Mouse (Mus musculus) erythroid progenitor cell, adult 5-6 weeks (primary cell): ENCODE results near the gene Txnip. TPM values are rescaled to one million over a fixed set of nuclear protein-coding genes. Genes with fewer than 3 reads are reported as not detected.
"Not testable (repeated sequence)": the region's sequence is repeated elsewhere in the genome, so short reads cannot be mapped to it uniquely, and the experiment has no call there.

Experiments used
- ATAC-seq: replicated peaks from 2 replicates; pipeline ENCODE4 v1.8.0; 2016; ENCODE audit warnings: moderate number of reproducible peaks, mild to moderate bottlenecking, moderate TSS enrichment, inconsistent platforms; ENCODE audit not compliant: poor library complexity, low FRiP score, severe bottlenecking
- total RNA-seq, 2 experiments: library from RNA; stranded (forward) in 1 of 2; stranded (reverse) in 1 of 2; fragments of 150-400 nt in 1 of 2; fragments of 186-747, 209-891 nt in 1 of 2; gene quantifications; 2 replicates each; pipeline versions ENCODE4 v1.2.3 to v1.2.4; 2015 to 2017; ENCODE audit warnings: low replicate concordance in 2 of 2

Gene Txnip
- total RNA-seq (2015; ENCODE audit: low replicate concordance) (99.5 and 157 TPM in 2 replicates), total RNA-seq (2017; ENCODE audit: low replicate concordance) (59.8 and 70.0 TPM in 2 replicates)

DNA sequence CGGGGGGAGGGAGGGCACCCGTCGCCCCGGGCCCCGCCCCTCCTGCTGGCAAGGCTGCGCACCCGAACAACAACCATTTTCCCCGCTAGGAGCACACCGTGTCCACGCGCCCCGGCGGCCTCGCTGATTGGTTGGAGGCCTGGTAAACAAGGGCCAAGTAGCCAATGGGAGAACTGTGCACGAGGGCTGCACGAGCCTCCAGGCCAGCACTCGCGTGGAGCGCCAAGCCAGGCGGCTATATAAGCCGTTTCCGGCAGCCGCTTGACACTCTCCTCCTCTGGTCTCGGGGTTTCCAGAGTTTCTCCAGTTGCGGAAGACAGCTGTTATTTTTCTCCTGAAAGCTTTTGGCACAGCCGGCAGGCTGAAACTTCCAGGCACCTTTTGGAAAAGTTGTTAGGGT is at the start of gene Txnip:
Gene Txnip, plus strand, starts transcription at position 264 of the 400 bp plus-strand sequence.
- peak; percentile 90 for ATAC-seq

DNA sequence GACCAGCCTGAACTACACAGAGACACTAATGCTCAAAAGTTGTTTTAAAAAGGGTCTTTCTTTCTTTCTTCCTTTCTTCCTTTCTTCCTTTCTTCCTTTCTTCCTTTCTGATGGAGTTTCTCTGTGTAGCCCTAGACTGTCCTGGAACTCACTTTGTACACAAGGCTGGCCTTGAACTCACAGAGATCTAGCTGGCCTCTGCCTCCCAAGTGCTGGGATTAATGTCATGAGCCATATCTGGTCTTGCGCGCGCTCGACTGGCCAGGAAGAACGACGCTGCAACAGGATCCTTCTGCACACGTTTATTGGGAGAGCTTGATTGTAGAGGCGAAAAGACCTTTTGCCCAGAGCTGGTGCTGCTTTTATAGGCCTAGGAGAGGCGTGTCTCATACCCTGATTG is 49.8 kb upstream of the Txnip start:
- not testable (repeated sequence) for ATAC-seq

DNA sequence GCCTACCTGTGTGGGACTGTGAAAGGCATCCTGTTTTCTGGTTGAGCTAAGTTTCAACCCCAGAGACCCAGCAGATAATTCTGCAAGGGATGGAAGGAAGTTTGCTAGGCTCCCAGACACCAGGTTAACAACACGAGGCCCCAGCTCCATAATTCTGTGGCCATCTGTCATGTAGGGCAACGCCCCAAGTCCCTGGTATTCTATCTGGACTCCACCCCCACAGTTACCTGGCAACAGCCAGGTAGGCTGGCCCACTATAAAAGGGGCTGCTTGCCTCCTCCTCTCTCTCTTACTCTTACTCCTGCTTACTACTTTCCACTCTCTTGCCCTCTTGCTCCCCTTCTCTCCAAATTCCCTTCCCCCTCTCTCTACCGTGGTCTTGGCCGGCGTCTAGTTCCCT is 37.6 kb upstream of the Txnip start:
- no peak for ATAC-seq

DNA sequence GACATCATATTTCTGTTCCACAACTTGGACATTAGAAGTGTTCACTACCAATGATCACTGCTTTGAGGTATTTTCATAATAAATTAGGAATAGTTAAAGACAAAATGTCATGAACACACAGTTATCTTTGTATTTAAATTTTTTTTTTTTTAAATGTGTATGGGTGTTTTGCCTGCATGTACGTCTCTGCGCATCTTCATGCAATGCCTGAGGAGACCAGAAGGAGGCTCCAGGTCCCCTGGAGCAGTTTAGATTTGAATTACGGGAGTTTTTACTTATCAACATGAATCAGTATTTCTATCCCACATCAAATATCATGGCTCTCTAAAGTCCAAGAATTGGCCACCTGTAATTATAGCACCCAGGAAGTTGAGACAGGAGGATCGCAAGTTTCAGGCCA is 35.6 kb upstream of the Txnip start:
- no peak for ATAC-seq

DNA sequence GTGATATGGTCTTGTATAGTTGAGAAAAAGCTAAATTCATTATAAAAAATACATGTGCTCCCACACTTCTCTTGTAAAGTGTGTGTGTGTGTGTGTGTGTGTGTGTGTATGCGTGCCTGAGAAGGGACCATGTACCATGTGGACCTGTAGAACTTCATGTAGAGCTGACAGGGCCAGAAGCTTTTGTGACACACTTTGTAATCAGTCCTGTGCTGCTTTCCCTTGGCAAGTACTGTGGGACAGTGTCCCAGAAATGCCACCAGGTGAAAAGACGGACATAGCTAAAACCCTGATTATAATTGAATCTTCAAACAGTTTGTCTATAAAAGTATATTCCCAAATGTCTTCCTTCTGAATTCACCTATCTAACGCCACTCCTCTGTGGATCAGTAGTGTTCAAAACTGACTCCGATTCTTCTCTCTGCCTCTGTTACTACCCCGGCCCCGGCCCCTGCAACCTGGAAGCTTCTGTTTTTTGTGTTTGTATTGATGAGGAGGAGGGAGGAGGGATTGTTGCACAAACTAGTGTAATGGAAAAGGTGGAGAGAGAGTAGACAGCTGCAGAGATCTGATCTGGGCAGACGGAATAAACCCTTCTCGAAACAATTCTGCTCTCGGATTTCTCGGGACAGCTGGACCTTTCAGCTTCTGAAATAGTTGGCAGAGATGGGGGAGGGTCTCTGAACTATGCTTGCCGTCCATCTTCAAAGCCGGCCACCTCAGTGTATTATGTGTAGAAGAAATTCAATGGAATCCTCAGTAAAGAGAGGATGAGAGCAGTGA is 33.5 kb upstream of the Txnip start:
- ATAC-seq = no peak

DNA sequence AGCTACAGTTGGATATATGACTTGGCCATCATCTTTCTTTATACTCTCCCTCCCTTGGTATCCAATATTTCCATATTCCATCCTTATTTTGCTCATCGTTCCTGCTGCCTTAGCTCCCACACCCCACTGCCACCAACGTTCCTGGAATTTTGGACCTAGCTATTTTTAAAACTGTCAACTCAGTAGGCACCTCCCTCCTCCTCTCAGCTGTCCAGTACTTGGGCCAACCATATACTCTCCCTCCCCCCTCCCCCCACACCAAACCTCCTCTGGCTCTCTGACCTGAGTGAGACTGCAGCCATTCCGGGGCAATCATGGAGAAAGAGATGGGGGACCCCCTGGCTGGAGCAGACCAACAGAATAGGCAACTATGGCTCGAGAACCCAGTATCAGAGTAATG is 32.8 kb upstream of the Txnip start, which contains the start of gene Hfe2:
Gene Hfe2, plus strand, starts transcription at position 259 of the 400 bp plus-strand sequence.
- no peak for ATAC-seq

DNA sequence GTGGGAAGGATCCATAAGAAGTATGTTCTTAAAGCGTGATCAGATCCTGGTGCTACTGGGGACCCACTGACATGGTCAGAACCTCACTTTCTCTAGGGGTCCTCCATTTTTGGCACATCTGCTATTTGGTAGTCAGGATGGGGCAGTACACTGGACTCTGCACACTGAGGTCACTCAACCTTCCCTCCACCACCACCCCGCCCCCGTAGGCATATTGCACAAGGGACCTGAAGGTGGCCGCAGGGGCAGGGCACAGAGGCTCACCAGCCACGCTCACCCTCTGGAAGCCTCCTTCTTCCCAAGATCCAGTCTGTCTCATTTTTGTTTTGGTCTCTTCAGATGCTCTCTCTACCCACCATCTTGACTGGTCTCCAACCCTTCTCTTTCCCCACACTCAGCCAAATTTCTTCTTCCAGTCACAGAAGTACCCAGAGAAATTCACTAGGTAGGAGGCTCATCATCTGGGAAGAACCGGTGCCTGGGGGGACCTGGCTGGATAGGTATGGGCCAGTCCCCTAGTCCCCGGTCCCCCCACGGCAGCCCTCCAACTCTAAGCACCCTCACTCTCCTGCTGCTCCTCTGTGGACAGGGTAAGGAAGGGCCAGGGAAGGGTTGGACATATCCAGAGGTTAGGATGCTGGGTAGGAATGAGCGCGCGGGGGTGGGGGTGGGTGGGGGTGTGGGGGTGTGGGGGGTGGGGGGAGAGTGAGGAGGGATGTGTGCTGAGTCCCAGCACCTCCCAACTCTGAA is 31.6 kb upstream of the Txnip start:
- no peak for ATAC-seq

DNA sequence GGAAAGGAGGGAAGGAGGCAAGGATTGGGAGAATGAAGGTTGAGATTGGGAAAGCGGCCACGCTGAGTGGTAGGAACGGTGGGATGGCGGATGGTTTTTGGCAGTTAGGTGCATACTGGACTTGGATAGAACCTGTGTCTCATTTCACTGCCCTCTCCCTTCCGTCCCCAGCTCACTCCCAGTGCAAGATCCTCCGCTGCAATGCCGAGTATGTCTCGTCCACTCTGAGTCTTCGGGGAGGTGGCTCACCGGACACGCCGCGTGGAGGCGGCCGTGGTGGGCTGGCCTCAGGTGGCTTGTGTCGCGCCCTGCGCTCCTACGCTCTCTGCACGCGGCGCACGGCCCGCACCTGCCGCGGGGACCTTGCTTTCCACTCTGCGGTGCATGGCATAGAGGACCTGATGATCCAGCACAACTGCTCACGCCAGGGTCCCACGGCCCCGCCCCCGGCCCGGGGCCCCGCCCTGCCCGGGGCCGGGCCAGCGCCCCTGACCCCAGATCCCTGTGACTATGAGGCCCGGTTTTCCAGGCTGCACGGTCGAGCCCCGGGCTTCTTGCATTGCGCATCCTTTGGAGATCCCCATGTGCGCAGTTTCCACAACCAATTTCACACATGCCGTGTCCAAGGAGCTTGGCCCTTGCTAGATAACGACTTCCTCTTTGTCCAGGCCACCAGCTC is 30.8 kb upstream of the Txnip start:
- ATAC-seq = no peak

DNA sequence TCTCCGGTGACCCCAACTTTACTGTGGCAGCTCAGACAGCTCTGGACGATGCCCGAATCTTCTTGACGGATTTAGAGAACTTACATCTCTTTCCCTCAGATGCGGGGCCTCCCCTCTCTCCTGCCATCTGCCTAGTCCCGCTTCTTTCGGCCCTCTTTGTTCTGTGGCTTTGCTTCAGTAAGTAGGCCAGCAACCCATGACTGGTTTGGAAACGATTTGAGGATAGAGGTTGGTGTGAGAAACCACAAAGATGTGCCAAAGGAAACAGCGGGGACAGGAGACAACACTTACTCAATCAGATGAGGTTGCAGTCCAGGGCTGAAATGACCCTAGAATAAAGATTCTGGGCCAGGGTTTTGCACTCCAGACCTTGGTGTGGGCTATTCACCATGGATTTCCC is 29.3 kb upstream of the Txnip start:
- ATAC-seq = no peak

DNA sequence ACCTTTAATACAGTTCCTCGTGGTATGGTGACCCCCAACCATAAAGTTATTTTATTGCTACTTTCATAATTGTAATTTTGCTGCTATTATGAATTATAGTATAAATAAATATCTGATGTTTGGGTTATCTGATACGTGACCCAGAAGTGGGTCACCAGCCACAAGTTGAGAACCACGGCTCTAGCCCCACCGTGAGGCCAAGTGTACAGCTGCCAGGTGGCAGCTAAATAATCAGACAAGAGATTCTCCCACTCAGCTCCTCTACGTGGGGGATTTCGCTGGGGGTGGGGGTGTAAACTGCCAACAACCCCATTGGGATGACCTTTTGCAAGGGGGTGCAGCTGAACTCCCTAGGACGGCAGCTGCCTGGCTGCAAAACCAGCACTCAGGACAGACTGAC is 25.7 kb upstream of the Txnip start:
- no peak for ATAC-seq

DNA sequence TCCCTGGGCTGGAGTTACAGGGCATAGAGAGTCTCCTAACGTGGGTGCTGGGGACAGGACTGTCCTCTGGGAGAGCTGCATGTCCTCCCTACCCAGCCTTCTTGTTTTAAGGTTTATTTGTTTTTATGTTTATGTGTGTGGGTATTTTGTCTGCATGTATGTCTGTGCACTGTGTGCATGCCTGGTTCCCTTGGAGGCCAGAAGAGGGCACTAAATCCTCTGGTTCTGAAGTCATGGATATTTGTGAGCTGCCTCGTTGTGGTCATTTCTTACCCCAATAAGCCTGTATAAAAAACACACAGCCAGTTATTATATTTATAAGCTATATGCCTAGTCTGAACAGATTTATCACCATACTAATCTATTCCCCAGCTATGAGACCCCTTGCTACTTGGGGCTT is 23.5 kb upstream of the Txnip start:
- ATAC-seq = no peak

DNA sequence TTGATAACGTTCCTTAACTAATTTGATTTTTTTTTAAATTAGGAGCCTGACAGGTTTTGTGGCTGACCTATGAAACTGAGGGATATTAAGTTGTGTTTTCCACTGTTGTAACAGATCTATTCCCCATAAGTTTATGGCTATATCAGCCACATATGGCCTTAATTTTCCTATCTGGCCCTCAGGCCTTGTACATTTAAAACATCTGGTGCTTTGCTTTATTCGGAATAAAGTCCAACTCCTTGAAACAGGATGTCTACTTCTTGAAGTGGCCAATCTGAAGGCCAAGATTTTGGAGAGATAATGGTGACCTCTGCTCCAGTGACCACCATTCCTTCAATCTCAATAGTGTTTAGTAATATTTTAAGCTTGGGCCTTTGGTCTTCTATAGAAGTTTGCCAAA is 18.4 kb upstream of the Txnip start:
- ATAC-seq = no peak

DNA sequence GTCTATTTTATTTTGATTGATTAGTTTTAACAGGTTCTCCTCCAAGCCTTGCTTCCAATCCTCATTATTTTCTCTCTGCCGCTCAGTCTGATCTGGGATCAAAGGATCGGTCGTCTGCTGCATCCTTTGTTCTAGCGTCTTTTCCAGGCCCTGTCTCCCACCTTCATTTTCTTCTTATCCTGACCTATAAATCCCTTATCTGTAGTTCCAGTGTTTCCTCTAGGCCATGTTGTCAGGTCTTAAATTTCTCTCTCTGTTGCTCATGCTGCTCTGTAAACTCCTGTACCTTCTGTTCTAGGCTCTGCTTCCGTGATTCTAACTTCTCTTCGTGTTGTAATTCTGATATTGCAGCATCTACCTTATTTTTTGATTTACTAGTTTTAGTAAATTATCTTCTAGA is 17.0 kb upstream of the Txnip start:
- ATAC-seq = no peak

DNA sequence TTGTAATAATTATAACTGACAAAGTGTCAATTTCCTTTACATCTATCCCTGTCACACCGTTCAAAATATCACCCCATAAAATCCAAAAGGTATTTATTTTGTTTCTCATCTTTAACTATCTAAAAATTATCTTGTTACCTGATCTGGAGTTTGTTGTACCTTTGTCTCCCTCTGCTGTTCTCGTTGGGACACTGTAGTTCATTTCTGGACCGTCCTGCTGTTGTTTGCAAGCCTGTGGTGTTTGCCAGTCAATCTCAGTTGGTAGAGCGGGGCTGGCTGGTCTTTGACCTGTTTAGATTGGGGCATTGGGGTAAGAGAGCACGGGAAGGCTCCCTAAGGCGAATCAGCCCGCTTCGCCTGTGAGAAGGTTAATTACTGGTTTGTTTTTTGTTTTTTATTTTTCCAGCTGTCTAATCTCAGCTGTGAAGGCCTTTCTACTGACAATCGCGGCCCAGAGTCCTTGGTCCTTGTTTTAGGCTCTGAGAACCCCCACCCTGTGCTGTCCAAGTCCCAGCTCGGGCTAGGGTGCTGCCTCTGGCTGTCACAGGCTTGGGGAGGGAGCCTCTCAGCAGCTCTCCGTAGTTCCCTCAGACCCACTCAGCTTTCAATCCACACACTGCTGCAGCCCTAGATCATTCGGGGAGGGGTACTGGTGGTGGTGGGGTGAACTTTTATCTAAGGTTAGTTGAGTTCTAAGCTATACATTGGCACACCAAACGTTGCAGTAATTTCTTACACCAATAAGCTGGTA is 16.3 kb upstream of the Txnip start:
- no peak for ATAC-seq

DNA sequence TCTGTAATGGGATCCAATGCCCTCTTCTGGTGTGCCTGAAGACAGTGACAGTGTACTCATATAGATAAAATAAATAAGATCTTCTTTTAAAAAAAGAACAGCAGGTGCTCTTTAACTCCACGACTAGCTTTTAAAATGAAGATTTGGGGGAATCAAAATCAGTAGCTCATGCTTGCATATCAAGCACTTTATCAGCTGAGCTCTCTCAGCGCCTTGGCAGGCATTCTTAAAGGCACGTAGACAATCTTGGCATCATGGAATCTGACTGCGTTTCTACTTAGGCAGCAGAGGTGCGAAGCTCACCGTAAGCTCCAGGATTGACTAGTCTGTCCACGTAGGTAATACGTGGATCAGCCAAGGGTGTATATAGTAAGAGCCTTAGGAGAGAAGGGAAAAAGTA is 15.2 kb upstream of the Txnip start:
- ATAC-seq = no peak

DNA sequence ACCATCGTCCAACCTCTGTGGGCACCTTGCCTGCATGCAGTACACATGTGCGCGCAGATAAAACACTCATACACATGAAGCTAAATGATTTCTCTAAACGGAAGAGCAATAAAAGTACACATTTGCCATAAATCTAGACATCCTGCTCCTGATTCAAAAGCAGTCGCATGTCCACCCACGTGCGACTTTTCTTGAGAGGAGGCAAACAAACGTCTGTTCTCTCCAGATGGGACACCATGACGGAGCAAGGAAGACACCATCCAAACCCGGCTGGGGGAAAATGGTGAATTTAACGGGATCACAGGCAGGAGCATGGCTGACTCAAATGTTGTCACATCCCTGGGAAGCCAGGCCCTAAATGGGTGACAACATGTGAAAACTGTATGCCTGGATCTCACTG is 14.4 kb upstream of the Txnip start:
- ATAC-seq = no peak

DNA sequence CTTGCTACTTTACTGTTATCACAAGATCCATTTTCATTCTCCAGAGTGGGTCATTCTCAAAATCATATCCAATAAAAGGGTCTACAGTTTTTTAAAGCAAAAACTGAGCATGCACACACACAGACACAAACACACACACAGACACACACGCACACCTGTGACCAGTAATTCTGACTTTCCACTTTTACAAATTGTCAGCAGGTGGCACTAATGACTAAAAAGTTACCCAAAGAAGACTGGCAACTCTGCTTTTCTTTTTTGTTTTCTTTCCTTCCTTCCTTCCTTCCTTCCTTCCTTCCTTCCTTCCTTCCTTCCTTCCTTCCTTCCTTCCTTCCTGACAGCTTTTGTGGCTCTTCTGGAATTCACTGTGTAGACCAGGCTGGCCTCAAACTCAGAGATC is 12.2 kb upstream of the Txnip start:
- no peak for ATAC-seq

DNA sequence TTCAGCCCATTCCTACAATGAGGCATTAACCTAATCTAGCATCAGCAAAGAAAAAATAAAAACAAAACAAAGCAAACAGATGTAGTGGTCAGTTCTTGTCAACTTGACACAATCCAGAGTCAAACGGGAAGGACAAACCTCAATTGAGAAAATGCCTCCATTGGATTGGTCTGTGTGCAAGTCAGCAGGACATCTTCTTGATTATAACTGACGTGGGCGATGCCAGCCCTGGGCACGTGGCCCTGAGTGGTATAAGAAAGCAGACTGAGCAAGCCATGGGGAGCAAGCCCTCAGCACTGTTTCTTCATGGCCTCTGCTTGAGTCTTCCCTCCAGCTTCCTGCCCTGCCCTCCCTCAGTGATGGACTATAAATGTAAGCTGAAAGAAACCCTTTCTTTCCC is 10.9 kb upstream of the Txnip start:
- no peak for ATAC-seq

DNA sequence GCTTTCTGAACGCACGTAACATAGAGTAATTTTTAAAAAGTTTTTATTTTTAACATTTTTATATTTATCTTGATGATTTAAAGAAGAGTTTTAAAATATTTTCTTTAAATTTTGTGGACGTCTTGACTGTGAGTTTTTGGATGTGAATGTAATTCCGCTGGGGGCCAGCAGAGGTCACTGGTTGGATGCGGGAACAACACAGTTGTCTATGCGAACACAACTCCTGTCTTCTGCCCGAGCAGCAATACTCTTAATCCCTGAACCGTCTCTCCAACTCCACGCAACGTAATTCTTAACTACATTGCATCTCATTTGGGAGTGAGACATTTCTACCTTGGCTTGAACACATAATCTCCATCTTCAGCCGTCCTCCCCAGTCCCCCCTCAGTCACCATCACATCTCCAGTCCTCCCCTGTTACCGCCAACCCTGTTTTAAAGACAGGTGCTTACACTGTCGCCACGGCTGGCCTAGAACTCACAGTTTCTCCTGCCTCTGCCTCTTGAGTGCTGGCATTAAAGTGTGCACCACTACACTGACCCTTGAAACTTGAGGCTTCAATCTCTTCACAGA is 10.3 kb upstream of the Txnip start:
- ATAC-seq = peak; percentile 77

DNA sequence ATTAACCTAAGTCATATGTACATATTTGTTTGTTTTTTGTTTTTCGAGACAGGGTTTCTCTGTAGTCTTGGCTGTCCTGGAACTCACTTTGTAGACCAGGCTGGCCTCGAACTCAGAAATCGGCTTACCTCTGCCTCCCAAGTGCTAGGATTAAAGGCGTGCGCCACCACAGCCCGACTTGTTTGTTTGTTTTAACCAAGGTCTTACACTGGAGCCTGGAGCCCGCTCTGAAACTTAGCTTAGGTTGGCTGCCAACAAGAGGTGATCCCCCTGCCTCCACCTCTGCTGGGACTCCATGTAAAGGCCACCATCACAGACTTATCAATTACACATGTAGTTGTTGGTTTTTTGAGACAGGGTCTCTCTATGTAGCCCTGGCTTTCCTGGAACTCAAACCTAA is 8.9 kb upstream of the Txnip start:
- ATAC-seq = no peak
